Mouse (Mus musculus) thymus, postnatal 25 days (tissue): ENCODE results near the gene Klf4.

ENCODE experiments used
- DNase-seq: peaks from one replicate; pipeline ENCODE4 v3.0.0; 2022

The Klf4 gene

DNA sequence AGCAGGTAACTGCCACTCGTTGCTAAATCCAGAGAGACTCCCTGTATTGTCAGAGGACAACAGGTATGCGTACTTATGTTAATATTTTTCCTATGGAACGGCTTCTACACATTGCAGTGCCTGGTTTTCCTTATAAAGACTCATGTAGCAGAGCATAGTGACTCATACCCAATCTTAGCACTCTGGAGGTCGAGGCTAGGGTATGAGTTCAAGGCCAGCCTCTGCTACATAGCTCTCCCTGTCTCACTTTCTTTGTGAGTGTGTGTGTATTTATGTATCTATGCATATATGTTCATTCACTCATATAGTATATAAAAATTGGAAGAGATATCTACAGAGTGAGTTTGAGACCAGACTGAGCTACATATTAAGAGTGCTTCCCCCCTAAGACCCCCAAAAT is 8.3 kb downstream of the Klf4 start:
- no peak for DNase-seq

- no peak for DNase-seq
Measured at GRCm38 (mm10) chr4:55517438-55517837, 14.8 kb downstream of the Klf4 start.

GRCm38 (mm10) chr4:55516048-55516447 is 16.2 kb downstream of the Klf4 start:
- DNase-seq = no peak

GRCm38 (mm10) chr4:55514733-55515176 is 17.5 kb downstream of the Klf4 start:
- peak; percentile 67 for DNase-seq

- DNase-seq = no peak
Measured at GRCm38 (mm10) chr4:55513615-55514279, 18.5 kb downstream of the Klf4 start.

GRCm38 (mm10) chr4:55511389-55511788 is 20.9 kb downstream of the Klf4 start:
- DNase-seq = no peak

DNA sequence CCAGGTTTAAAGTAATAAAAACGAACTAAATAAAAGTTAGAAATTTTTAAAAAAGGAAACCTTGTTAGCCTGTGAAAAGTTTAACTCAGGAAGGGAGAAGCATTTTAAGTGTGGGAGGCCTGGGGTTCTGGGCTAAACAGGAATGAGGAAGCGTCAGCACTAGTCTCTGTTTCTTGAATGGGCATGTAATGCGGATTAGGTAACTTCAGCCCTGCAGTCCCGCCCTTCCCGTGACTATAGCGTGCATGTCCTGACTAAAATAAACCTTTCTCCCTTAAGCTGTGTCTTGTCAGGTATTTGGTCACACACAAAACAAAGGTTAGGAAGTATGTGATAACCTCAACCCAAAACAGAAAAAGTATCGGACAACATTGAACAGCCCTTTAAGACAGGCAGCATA is 23.6 kb downstream of the Klf4 start:
- no peak for DNase-seq

DNA sequence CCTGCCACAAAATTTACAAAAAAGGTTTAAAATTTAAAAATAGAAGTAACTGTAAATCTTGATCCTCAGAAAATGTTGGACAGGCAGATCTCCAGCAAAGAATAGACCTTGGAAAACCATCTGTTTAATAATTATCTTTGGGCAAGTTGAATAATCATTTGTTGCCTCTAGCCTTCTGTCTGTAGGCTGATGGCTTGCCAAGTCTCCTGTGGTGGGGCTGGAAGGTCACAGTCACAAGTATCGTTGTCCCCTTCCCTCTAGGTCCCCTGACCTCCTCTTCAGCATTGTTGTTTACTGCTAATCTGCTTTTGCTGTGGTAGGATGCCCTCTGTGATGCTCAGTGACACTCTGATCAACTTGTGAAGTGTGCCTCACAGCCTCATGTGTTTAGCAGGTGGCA is 33.6 kb downstream of the Klf4 start:
- DNase-seq = no peak

DNA sequence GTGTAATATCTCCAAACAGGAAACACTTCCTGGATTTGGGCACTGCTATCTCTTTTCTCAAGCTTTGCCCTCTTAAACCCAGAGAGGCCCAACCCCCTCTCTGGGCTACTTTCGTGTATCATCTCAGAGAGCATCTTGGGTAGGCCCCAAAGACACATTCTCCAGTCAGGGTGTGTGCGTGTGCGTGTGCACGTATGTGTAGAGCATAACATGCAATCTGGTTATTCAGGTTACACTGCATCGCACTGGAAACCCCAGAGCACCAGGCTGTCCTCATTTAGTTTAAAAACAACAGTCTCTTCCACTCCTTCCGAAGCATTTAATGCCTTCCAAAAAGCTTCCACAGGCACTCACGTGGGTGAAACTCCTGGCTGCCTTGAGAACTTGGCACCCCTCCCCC is 35.9 kb downstream of the Klf4 start:
- DNase-seq = no peak

DNA sequence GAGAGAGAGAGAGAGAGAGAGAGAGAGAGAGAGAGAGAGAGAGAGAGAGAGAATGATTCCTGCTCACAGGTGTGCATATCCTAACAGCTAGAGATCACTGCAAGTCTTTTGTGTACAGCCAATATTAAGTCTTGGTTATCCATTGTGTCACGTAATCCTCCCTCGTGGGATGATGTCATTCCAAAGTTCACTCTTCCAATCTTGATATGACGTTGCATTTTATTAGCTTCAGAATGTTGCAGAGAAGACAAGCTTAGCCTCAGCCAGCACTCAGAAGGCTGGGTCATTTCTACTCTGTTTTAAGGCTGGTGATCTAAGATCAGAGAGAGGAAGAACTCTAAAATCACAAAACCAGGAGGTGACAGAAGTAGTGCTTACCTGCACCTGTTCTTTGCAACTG is 39.0 kb downstream of the Klf4 start:
- DNase-seq = no peak

- no peak for DNase-seq
Measured at GRCm38 (mm10) chr4:55489328-55489727, 42.9 kb downstream of the Klf4 start.

- no peak for DNase-seq
Measured at GRCm38 (mm10) chr4:55488604-55489003, 43.7 kb downstream of the Klf4 start.

DNA sequence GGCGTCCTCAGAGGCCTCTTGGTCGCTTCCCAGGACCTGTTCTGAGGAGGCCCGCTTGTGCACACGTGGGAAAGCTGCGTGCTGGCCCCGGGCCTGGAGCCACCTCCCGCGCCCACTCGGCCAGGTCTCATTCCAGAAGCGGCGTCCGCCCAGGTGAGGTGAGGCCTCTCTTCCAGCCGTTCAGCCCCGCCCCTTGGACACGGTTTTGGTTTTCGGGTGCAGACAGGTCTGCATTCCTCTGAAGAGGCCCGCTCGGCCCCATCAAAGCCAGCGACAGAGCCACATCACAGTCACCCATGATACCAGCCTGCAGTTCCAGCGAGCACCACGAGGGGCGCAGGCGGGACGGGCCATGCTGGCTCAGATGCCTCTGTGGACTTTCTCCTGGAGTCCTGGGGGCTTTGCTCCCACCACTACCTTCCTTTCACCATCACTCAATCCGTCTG is 51.9 kb downstream of the Klf4 start:
- peak; percentile 76 for DNase-seq

DNA sequence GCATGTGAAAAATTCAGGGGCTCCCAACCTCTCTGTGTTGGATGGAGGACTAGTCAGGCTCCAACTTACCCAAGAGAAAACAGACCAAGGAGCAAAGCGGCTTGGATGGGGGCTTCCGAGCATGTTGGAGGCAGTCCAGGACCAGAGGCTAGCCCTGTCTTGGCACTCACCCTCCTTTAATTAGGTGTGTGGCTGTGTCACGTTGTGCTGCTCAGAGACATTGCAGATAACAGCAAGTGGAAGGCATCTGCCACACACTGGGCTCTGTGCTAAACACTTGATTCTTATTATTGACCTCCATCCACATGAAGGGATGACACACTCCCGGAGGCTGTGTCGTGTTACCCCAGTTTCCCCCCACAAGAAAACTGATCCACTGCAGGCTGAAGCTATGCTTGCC is 53.9 kb downstream of the Klf4 start:
- DNase-seq = no peak

DNA sequence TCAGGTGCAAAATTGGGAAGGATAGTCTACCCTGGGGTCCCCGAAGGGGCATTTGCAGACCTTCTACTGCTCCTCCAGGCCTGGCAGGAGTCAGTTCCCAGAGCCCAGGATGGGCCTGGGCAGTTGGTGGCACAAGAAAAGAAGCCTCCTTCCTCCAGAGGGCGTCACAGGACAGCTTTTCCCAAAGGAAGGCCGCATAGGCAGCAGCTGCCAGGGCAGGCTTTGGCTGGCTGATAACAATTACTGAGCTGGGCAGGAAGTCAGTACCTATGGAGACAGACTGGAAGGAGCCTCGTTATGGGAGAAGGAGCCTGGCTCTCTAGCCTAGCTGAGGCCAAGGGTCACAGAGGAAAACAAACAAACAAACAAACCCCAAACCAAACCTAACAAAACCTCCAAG is 54.3 kb downstream of the Klf4 start:
- peak; percentile 10 for DNase-seq

- DNase-seq = no peak
Measured at GRCm38 (mm10) chr4:55477210-55477759, 55.0 kb downstream of the Klf4 start.
